Mouse (Mus musculus) stomach, postnatal 0 days (tissue): ENCODE results near the gene Gp1ba.

Source experiments
- CTCF ChIP-seq: IDR thresholded peaks from 2 replicates; pipeline ENCODE4 v1.5.1; 2016; ENCODE audit warnings: antibody characterized with exemption, low read depth, mild to moderate bottlenecking, moderate library complexity
- EP300 ChIP-seq: optimal IDR thresholded peaks from 2 replicates; pipeline ENCODE3; 2016; ENCODE audit warnings: antibody characterized with exemption

GRCm38 (mm10) chr11:70626877-70627276 lies 12.0 kb upstream of the Gp1ba start:
- TF ChIP-seq CTCF (no peak), EP300 (no peak)
